Mouse (Mus musculus) spleen, adult 2 months (tissue): ENCODE measurements around the gene Nfkbiz.

Source experiments
- CTCF ChIP-seq: fragments of 200-500 bp; IDR thresholded peaks from 2 replicates; pipeline ENCODE4 v1.5.1; 2011; ENCODE audit warnings: mild to moderate bottlenecking, inconsistent platforms; ENCODE audit not compliant: insufficient read depth, insufficient read length, insufficient replicate concordance; ENCODE audit errors: extremely low read depth
- POLR2A ChIP-seq: fragments of 200-500 bp; IDR thresholded peaks from 2 replicates; pipeline ENCODE4 v1.6.1; 2011; ENCODE audit warnings: low read depth, low read length, inconsistent platforms

GRCm38 (mm10) chr16:55780958-55781558 is 57.6 kb downstream of the Nfkbiz start:
- TF ChIP-seq CTCF, result no peak
- TF ChIP-seq POLR2A, result no peak
